In genomic region chr4:138884261-138884660, GRCm38 (mm10) we compare ENCODE assay signal across 8 mouse cellular contexts. TPM values are rescaled to one million over a fixed set of nuclear protein-coding genes. Genes with fewer than 3 reads are reported as not detected.
DNase-seq lines count a peak whose midpoint lies in the region; ATAC-seq lines count a peak whose summit lies in the region.

No protein-coding gene starts in this region.

- H3K9ac ChIP-seq in forebrain, embryonic 11.5 days (ENCODE audit: low read length) = no peak overlapping the region
- no peak overlapping the region for H3K9ac ChIP-seq in forebrain, embryonic 12.5 days
- no peak overlapping the region for H3K9ac ChIP-seq in midbrain, embryonic 16.5 days (ENCODE audit: low read depth, low read length)

- no peak overlapping the region for H3K27ac ChIP-seq in forebrain, embryonic 11.5 days (ENCODE audit: low read depth, low read length)
- no peak overlapping the region for H3K27ac ChIP-seq in forebrain, embryonic 12.5 days
- H3K27ac ChIP-seq in midbrain, embryonic 16.5 days (ENCODE audit: low read length) = no peak overlapping the region

- DNase-seq in forebrain, embryonic 11.5 days (ENCODE audit: low spot score) = peak; percentile 91
- DNase-seq in c-Kit-positive CD71-negative TER-119-negative erythroid progenitor cells, embryonic 14.5 days (ENCODE audit: low read depth) = peak; percentile 84
- DNase-seq in induced T-regulatory cell, adult 2 months (ENCODE audit: low read depth) = peak; percentile 82
- peak; percentile 93 to 94 for DNase-seq in left cerebral cortex, postnatal 14 days (ENCODE audit: low spot score in 2 of 2)
- peak; percentile 61 to 82 for DNase-seq in spleen, postnatal 14 days (ENCODE audit: low spot score in 2 of 2)

- H3K4me1 ChIP-seq in forebrain, embryonic 11.5 days (replicated peaks; ENCODE audit: control insufficient read depth, insufficient read depth, low read length) = peaks cover 3% of the 10 kb centered on the region; the same call in 1 of the 2 replicates
- H3K4me1 ChIP-seq in forebrain, embryonic 12.5 days = peaks cover 7% of the 10 kb centered on the region
- peaks cover 4% of the 10 kb centered on the region; the same call in 1 of the 2 replicates for H3K4me1 ChIP-seq in midbrain, embryonic 16.5 days (ENCODE audit: control insufficient read depth, insufficient read depth, low read length)

- no peaks in the 10 kb centered on the region for H3K9me3 ChIP-seq in forebrain, embryonic 11.5 days (ENCODE audit: control insufficient read depth, low read length)
- no peaks in the 10 kb centered on the region for H3K9me3 ChIP-seq in forebrain, embryonic 12.5 days
- no peaks in the 10 kb centered on the region for H3K9me3 ChIP-seq in midbrain, embryonic 16.5 days (replicated peaks; ENCODE audit: control insufficient read depth, low read length, poor library complexity, severe bottlenecking)

- intact Hi-C loops in left cerebral cortex, postnatal 14 days (cut with DNase I) = loop anchor here (1.0 kb wide), 1 partner anchor 18 kb away; no protein-coding TSS in a partner anchor

- H3K27me3 ChIP-seq in forebrain, embryonic 11.5 days (ENCODE audit: control insufficient read depth, insufficient read depth, low read length) = no peaks in the 10 kb centered on the region
- peaks cover 16% of the 10 kb centered on the region; the same call in 1 of the 2 replicates for H3K27me3 ChIP-seq in forebrain, embryonic 12.5 days
- H3K27me3 ChIP-seq in midbrain, embryonic 16.5 days (ENCODE audit: control insufficient read depth, insufficient read depth, low read depth, low read length) = no peaks in the 10 kb centered on the region; the same call in 1 of the 2 replicates

- H3K36me3 ChIP-seq in forebrain, embryonic 11.5 days (ENCODE audit: control insufficient read depth, insufficient read depth, low read length) = no peaks in the 10 kb centered on the region
- no peaks in the 10 kb centered on the region for H3K36me3 ChIP-seq in forebrain, embryonic 12.5 days (replicated peaks)
- H3K36me3 ChIP-seq in midbrain, embryonic 16.5 days (ENCODE audit: control insufficient read depth, insufficient read depth, low read length) = no peaks in the 10 kb centered on the region

- WGBS in forebrain, embryonic 11.5 days = 19% methylated on average over 6 of the region's 6 CpGs
- 19% methylated on average over 6 of the region's 6 CpGs for WGBS in forebrain, embryonic 12.5 days
- 6% methylated on average over 6 of the region's 6 CpGs for WGBS in midbrain, embryonic 16.5 days

- no peak overlapping the region for H3K4me2 ChIP-seq in forebrain, embryonic 11.5 days (ENCODE audit: low read depth, low read length, severe bottlenecking)
- H3K4me2 ChIP-seq in forebrain, embryonic 12.5 days = no peak overlapping the region
- no peak overlapping the region for H3K4me2 ChIP-seq in midbrain, embryonic 16.5 days (ENCODE audit: low read length)

- no peak overlapping the region for H3K4me3 ChIP-seq in forebrain, embryonic 11.5 days (ENCODE audit: low read depth, low read length)
- no peak overlapping the region for H3K4me3 ChIP-seq in forebrain, embryonic 12.5 days (replicated peaks)
- H3K4me3 ChIP-seq in midbrain, embryonic 16.5 days (ENCODE audit: low read depth, low read length) = no peak overlapping the region

- no peak for ATAC-seq in forebrain, embryonic 11.5 days (replicated peaks; ENCODE audit: low FRiP score)
- ATAC-seq in forebrain, embryonic 12.5 days (ENCODE audit: low FRiP score) = no peak
- ATAC-seq in frontal cortex, adult (ENCODE audit: low TSS enrichment) = peak; percentile 50; the same call in 1 of the 2 replicates
- ATAC-seq in midbrain, embryonic 16.5 days = 0 out of 2 replicates have a peak, but pooled peaks have one; percentile 44

RNA-seq across cellular contexts. Expression of gene Pla2g2e, which starts 6.5 kb away (rescaled TPM):
- polyA plus RNA-seq in forebrain, embryonic 11.5 days (2014; fragmentation: Nextera tagmentation; extraction: Ambion mirVana) = not detected in 2 replicates
- polyA plus RNA-seq in forebrain, embryonic 12.5 days (2016; fragmentation: Nextera tagmentation; extraction: Ambion mirVana) = not detected in 2 replicates
- not detected for total RNA-seq in left cerebral cortex, postnatal 14 days (2021)
- polyA plus RNA-seq in midbrain, embryonic 16.5 days (2015; fragmentation: Nextera tagmentation; extraction: Ambion mirVana) = not detected in 2 replicates

RNA-seq across cellular contexts. Expression of gene Gm13030, which starts 10.5 kb away (rescaled TPM):
- not detected in 2 replicates for polyA plus RNA-seq in forebrain, embryonic 11.5 days (2014; fragmentation: Nextera tagmentation; extraction: Ambion mirVana)
- not detected in 2 replicates for polyA plus RNA-seq in forebrain, embryonic 12.5 days (2016; fragmentation: Nextera tagmentation; extraction: Ambion mirVana)
- total RNA-seq in left cerebral cortex, postnatal 14 days (2021) = not detected
- polyA plus RNA-seq in midbrain, embryonic 16.5 days (2015; fragmentation: Nextera tagmentation; extraction: Ambion mirVana) = not detected in 2 replicates

RNA-seq across cellular contexts. Expression of gene Pla2g5, which starts 21.0 kb away (rescaled TPM):
- polyA plus RNA-seq in forebrain, embryonic 11.5 days (2014; fragmentation: Nextera tagmentation; extraction: Ambion mirVana) = 0.31 and 0.33 TPM in 2 replicates
- 0.23 and 0.24 TPM in 2 replicates for polyA plus RNA-seq in forebrain, embryonic 12.5 days (2016; fragmentation: Nextera tagmentation; extraction: Ambion mirVana)
- total RNA-seq in left cerebral cortex, postnatal 14 days (2021) = 1 to 10 TPM; 2.8 to 4.2 TPM
- 0.79 and 1.1 TPM in 2 replicates for polyA plus RNA-seq in midbrain, embryonic 16.5 days (2015; fragmentation: Nextera tagmentation; extraction: Ambion mirVana)

RNA-seq across cellular contexts. Expression of gene Otud3, which starts 29.5 kb away (rescaled TPM):
- polyA plus RNA-seq in forebrain, embryonic 11.5 days (2014; fragmentation: Nextera tagmentation; extraction: Ambion mirVana) = 2.8 and 3.5 TPM in 2 replicates
- polyA plus RNA-seq in forebrain, embryonic 12.5 days (2016; fragmentation: Nextera tagmentation; extraction: Ambion mirVana) = 3.5 and 4.0 TPM in 2 replicates
- total RNA-seq in left cerebral cortex, postnatal 14 days (2021) = 10 to 100 TPM; 16.9 to 19.8 TPM
- 2.3 and 2.4 TPM in 2 replicates for polyA plus RNA-seq in midbrain, embryonic 16.5 days (2015; fragmentation: Nextera tagmentation; extraction: Ambion mirVana)

Comparison
In these comparisons a context has a peak if more than half of its experiments do, and no peak if none do; other contexts are left out.
1. ATAC-seq: peak in frontal cortex, adult (single experiment) and midbrain, embryonic 16.5 days (single experiment); none in forebrain, embryonic 11.5 days (single experiment) and forebrain, embryonic 12.5 days (single experiment).
2. Peak in every context shown above with its lines, with median percentiles within 50 percentile points of each other: DNase-seq.